In the genomic region with DNA sequence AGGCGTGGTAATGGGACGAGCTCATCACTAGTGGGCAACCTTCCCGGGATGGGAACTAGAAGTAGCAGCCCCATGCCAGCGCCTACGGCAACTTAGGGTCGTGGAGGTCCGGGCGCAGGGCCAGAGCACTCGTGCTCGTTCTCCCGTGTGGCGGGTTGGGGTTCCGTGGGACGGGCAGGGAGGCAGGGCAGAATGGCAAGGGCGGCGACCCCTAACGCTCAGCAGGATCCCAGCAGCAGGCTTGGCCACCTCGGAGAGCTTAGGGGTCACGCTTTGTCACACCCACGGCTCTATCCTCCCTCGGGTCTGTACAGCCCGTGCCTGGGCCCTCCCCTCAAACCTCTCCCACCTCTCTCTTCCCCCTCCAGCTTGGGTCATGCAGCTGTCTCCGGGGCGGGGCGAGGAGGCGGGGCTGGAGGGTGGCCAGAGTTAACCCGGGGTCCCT, we compare ENCODE assay signal across 9 mouse cellular contexts. TPM values are rescaled to one million over a fixed set of nuclear protein-coding genes. Genes with fewer than 3 reads are reported as not detected.
DNase-seq lines count a peak whose midpoint lies in the region; ATAC-seq and TF ChIP-seq lines count a peak whose summit lies in the region.
"Had no signal": no experiment of that assay in that cellular context is flagged by ENCODE, and none has a peak within 500 bp of the region (broad histone marks: within the 10 kb centered on the region; RNA-seq: fewer than 3 reads in every experiment).

No protein-coding gene starts in this region.

- no peaks in the 10 kb centered on the region for H3K4me1 ChIP-seq in lung, postnatal 0 days (ENCODE audit: insufficient read depth, low read depth, low read length)
- H3K4me1 ChIP-seq in hindbrain, embryonic 11.5 days (replicated peaks; ENCODE audit: control insufficient read depth, insufficient read depth, low read length): no peaks in the 10 kb centered on the region

- no peaks in the 10 kb centered on the region for H3K27me3 ChIP-seq in lung, postnatal 0 days (replicated peaks; ENCODE audit: insufficient read depth, low read length)
- no peaks in the 10 kb centered on the region for H3K27me3 ChIP-seq in hindbrain, embryonic 11.5 days (ENCODE audit: control insufficient read depth, insufficient read depth, low read length)

- H3K4me3 ChIP-seq in lung, postnatal 0 days (ENCODE audit: low read depth, low read length): no peak overlapping the region
- H3K4me3 ChIP-seq in hindbrain, embryonic 11.5 days (ENCODE audit: low read depth, low read length): no peak overlapping the region

- peak overlapping the region; percentile 19 for H3K4me2 ChIP-seq in lung, postnatal 0 days (replicated peaks; ENCODE audit: low read depth, low read length)
- H3K4me2 ChIP-seq in hindbrain, embryonic 11.5 days (replicated peaks; ENCODE audit: low read depth, low read length): no peak overlapping the region

- WGBS in lung, postnatal 0 days: 39% methylated on average over 22 of the region's 27 CpGs
- 32% methylated on average over 26 of the region's 27 CpGs for WGBS in hindbrain, embryonic 11.5 days

- DNase-seq in cerebellum, adult 9-11 months: peak; percentile 13
- DNase-seq in cerebellum, adult 9-10 months: no peak
- DNase-seq in lung, postnatal 0 days (ENCODE audit: low spot score): no peak
- no peak for DNase-seq in lung, postnatal 14 days
- DNase-seq in hindbrain, embryonic 11.5 days (ENCODE audit: low spot score): no peak
- DNase-seq in mesoderm, embryonic 11.5 days (ENCODE audit: low read depth, low spot score): peak; percentile 2
- no peak for DNase-seq in urinary bladder, adult 2 months (ENCODE audit: low spot score)
- DNase-seq in left cerebral cortex, postnatal 36 days (ENCODE audit: low spot score in 2 of 2): no peak

- no peak for ATAC-seq in lung, postnatal 0 days
- ATAC-seq in hindbrain, embryonic 11.5 days (ENCODE audit: low FRiP score): peak; percentile 66

- no peak for TF ChIP-seq EP300 in lung, postnatal 0 days (IDR thresholded peaks at IDR 0.05)

- no peaks in the 10 kb centered on the region for H3K9me3 ChIP-seq in lung, postnatal 0 days (ENCODE audit: low read length)
- H3K9me3 ChIP-seq in hindbrain, embryonic 11.5 days (ENCODE audit: control insufficient read depth, low read length): peaks cover 6% of the 10 kb centered on the region

- H3K9ac ChIP-seq in lung, postnatal 0 days (replicated peaks; ENCODE audit: low read depth): no peak overlapping the region
- no peak overlapping the region for H3K9ac ChIP-seq in hindbrain, embryonic 11.5 days (ENCODE audit: low read depth, low read length)

- H3K27ac ChIP-seq in lung, postnatal 0 days (ENCODE audit: low read length): no peak overlapping the region
- no peak overlapping the region for H3K27ac ChIP-seq in hindbrain, embryonic 11.5 days (ENCODE audit: low read depth, low read length)

- intact Hi-C loops in left cerebral cortex, postnatal 36 days (cut with DNase I): no loop called here

- no peaks in the 10 kb centered on the region for H3K36me3 ChIP-seq in lung, postnatal 0 days (ENCODE audit: insufficient read depth, low read length)
- H3K36me3 ChIP-seq in hindbrain, embryonic 11.5 days (ENCODE audit: control insufficient read depth, insufficient read depth, low read length): no peaks in the 10 kb centered on the region

- no peak for TF ChIP-seq CTCF in lung, postnatal 0 days (IDR thresholded peaks at IDR 0.05)

RNA-seq across cellular contexts. Expression of a gene that starts 32.7 kb away (rescaled TPM):
- 7.0 and 7.7 TPM in 2 replicates for polyA plus RNA-seq in lung, postnatal 0 days (2015; fragmentation: Nextera tagmentation; extraction: Ambion mirVana)
- polyA plus RNA-seq in hindbrain, embryonic 11.5 days (2014; fragmentation: Nextera tagmentation; extraction: Ambion mirVana): 20.9 and 25.3 TPM in 2 replicates
- 27.5 and 34.2 TPM in 2 replicates for polyA plus RNA-seq in urinary bladder, adult 2 months (2012; rRNA removed)
- 10 to 100 TPM; 53.9 to 72.1 TPM for total RNA-seq in left cerebral cortex, postnatal 36 days (2021)

RNA-seq across cellular contexts. Expression of a gene that starts 52.0 kb away (rescaled TPM):
- not detected in 2 replicates for polyA plus RNA-seq in lung, postnatal 0 days (2015; fragmentation: Nextera tagmentation; extraction: Ambion mirVana)
- polyA plus RNA-seq in hindbrain, embryonic 11.5 days (2014; fragmentation: Nextera tagmentation; extraction: Ambion mirVana): not detected in 2 replicates
- polyA plus RNA-seq in urinary bladder, adult 2 months (2012; rRNA removed): 0.07 and 0.08 TPM in 2 replicates
- under 1 TPM; 0.45 to 0.52 TPM for total RNA-seq in left cerebral cortex, postnatal 36 days (2021)
- total RNA-seq: neutrophil, adult 5-6 weeks had no signal

Comparison
In these comparisons a context has a peak if more than half of its experiments do, and no peak if none do; other contexts are left out.
1. DNase-seq: peak in cerebellum, adult 9-11 months (single experiment) and mesoderm, embryonic 11.5 days (single experiment); none in cerebellum, adult 9-10 months (single experiment), lung, postnatal 0 days (single experiment), lung, postnatal 14 days (single experiment), hindbrain, embryonic 11.5 days (single experiment), urinary bladder, adult 2 months (single experiment) and left cerebral cortex, postnatal 36 days (0 of 2).